Mouse (Mus musculus): Measurements from ENCODE around the gene Fam3a. TPM values are rescaled to one million over a fixed set of nuclear protein-coding genes. Genes with fewer than 3 reads are reported as not detected.

Fam3a gene
- total RNA-seq, 2 experiments from 2014 or later = 18.2 to 19.7 TPM

DNA sequence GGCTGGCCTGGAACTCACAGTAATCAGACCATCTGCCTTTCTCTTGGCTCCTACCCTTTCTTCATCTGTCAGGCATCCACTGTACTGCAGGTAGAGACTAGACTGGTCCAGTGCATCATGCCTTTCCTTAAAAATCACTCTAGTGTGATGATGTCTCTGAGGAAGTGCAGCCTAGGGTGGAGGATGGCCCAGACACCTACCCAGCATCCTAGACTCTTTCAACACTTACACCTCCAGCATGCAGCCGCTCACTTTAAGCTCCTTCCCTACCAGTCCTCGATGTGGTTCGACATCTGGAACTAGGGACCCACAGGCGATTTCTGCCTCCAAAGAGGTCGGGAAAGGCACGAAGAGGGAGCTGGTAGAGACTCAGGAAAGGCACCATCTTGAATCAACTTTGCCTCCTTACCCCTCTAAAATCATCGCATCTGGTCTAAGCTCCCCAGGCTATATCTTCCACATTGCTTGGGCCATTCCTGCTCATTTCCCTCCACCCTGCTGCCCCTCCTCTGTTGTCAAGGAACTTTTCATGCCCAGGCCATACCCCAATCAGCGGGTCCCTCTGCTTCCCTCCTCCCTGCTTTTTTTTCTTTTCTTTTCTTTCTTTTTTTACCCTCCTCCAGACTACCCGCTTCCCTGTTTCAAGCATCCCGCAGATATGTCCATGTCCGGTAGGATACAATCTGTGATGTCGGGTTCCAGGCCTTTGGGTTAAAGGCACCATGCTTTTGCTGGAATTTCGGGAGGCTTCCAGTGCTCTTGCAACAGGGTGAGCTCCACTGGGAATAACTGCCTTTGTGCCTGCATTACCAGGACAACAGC lies 40.2 kb downstream of the Fam3a start:
- no peak for DNase-seq (ENCODE audit: low spot score in 2 of 2)

Other genes with a start within 250 kb of the Fam3a start
- not detected for gene Tex28, start 225.4 kb downstream of the Fam3a start, total RNA-seq (2021)
- not detected for gene Tktl1, start 216.0 kb downstream of the Fam3a start, total RNA-seq (2021)
- gene Flna, start 143.5 kb downstream of the Fam3a start, total RNA-seq (2021) = 10 to 100 TPM; 44.0 to 49.5 TPM
- 10 to 100 TPM; 35.3 to 39.6 TPM for gene Emd, start 138.6 kb downstream of the Fam3a start, total RNA-seq (2021)
- gene Rpl10, start 122.5 kb downstream of the Fam3a start, total RNA-seq (2021) = 100 to 1,000 TPM; 188 to 216 TPM
- 10 to 100 TPM; 60.4 to 62.5 TPM for gene Taz, start 111.4 kb downstream of the Fam3a start, total RNA-seq (2021)
- 1 to 10 TPM; 3.0 to 3.3 TPM for gene Dnase1l1, start 110.9 kb downstream of the Fam3a start, total RNA-seq (2021)
- 100 to 1,000 TPM; 353 to 362 TPM for gene Atp6ap1, start 96.2 kb downstream of the Fam3a start, total RNA-seq (2021)
- gene Gdi1, start 88.3 kb downstream of the Fam3a start, total RNA-seq (2021) = 100 to 1,000 TPM; 611 to 641 TPM
- gene Fam50a, start 80.2 kb downstream of the Fam3a start, total RNA-seq (2021) = 10 to 100 TPM; 26.5 to 26.8 TPM
- gene Plxna3, start 64.2 kb downstream of the Fam3a start, total RNA-seq (2021) = 10 to 100 TPM; 22.7 to 24.6 TPM
- gene Lage3, start 39.7 kb downstream of the Fam3a start, total RNA-seq (2021) = 10 to 100 TPM; 20.5 to 23.9 TPM
- 10 to 100 TPM; 68.3 to 71.6 TPM for gene Ubl4a, start 20.1 kb downstream of the Fam3a start, total RNA-seq (2021)
- 1 to 10 TPM; 2.7 to 3.4 TPM for gene Slc10a3, start 19.9 kb downstream of the Fam3a start, total RNA-seq (2021)
- gene Ikbkg, start within 50 bp of the Fam3a start, total RNA-seq (2021) = 10 to 100 TPM; 41.3 to 45.7 TPM
- gene G6pdx, start 35.9 kb upstream of the Fam3a start, total RNA-seq (2021) = 10 to 100 TPM; 28.3 to 37.7 TPM
- not detected for gene Gm6880, start 88.1 kb upstream of the Fam3a start, total RNA-seq (2021)
- gene Olfr1326-ps1, start 181.6 kb upstream of the Fam3a start, total RNA-seq (2021) = not detected
- not detected for gene Olfr1325, start 199.4 kb upstream of the Fam3a start, total RNA-seq (2021)

All from left cerebral cortex, adult 18-20 months (tissue).